10 mouse cellular contexts compared by ENCODE assay signal in the genomic region with DNA sequence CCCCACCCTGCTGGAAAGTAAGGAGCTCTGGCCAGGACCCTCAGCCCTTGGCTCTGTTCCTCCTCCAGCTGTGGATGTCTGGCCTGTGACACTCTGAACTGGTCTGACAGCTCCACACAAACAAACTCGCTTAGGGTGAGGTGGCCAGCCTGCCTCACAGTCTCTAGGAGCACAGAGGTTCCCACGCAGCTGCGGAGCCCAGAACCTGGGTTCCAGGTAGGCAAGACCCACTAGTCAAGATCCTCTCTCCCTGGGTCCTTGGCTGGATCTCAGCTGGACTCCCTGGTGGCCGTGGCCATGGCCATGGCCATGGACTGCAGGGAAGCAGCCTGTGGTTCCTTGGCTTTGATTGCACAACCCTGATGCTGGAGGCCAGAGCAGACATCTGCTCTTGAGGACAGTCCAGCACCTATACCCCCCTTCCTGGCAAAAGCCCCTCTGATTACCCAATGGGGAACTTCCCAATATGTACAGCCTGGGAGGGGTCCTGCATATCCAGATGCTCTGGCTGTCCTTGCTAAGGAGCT. TPM values are rescaled to one million over a fixed set of nuclear protein-coding genes. Genes with fewer than 3 reads are reported as not detected.
A peak's percentile ranks its signal among the peaks of the same experiment; 100 is the strongest.
DNase-seq lines count a peak whose midpoint lies in the region; ATAC-seq and TF ChIP-seq lines count a peak whose summit lies in the region.
"Had no signal": no experiment of that assay in that cellular context is flagged by ENCODE, and none has a peak within 500 bp of the region (broad histone marks: within the 10 kb centered on the region; RNA-seq: fewer than 3 reads in every experiment).

No protein-coding gene starts in this region.

- H3K4me3 ChIP-seq in intestine, embryonic 14.5 days (ENCODE audit: low read depth, low read length) = no peak overlapping the region
- no peak overlapping the region for H3K4me3 ChIP-seq in intestine, postnatal 0 days (ENCODE audit: low read depth, low read length)
- H3K4me3 ChIP-seq: midbrain, embryonic 15.5 days had no signal

- no peak overlapping the region for H3K4me2 ChIP-seq in intestine, embryonic 14.5 days (ENCODE audit: low read length)
- H3K4me2 ChIP-seq in intestine, postnatal 0 days (replicated peaks; ENCODE audit: low read depth) = no peak overlapping the region
- H3K4me2 ChIP-seq: midbrain, embryonic 15.5 days had no signal

- no peak for ATAC-seq in intestine, embryonic 14.5 days (replicated peaks; ENCODE audit: low FRiP score, low TSS enrichment, low read depth)
- no peak for ATAC-seq in intestine, postnatal 0 days
- ATAC-seq: midbrain, embryonic 15.5 days had no signal

- peaks cover 21% of the 10 kb centered on the region for H3K4me1 ChIP-seq in intestine, embryonic 14.5 days (replicated peaks; ENCODE audit: control insufficient read depth, insufficient read depth, low read length)
- H3K4me1 ChIP-seq in intestine, postnatal 0 days (replicated peaks; ENCODE audit: control insufficient read depth, insufficient read depth, low read length) = no peaks in the 10 kb centered on the region

- no peak for DNase-seq in intestine, embryonic 14.5 days (ENCODE audit: low spot score)
- DNase-seq in gastrocnemius, postnatal 14 days = peak; percentile 64
- DNase-seq in heart, postnatal 4 days = peak; percentile 72
- peak; percentile 68 for DNase-seq in lung, postnatal 36 days
- no peak for DNase-seq in frontal cortex, postnatal 25 days (ENCODE audit: low spot score in 2 of 2)
- DNase-seq in right cerebral cortex, postnatal 25 days = no peak
- no peak for DNase-seq in right cerebral cortex, postnatal 36 days (ENCODE audit: low spot score in 2 of 2)
- DNase-seq: right cerebral cortex, postnatal 4 days had no signal

- H3K27ac ChIP-seq in intestine, embryonic 14.5 days (ENCODE audit: low read depth) = peak overlapping the region; percentile 70; the same call in 1 of the 2 replicates
- no peak overlapping the region; the same call in 1 of the 2 replicates for H3K27ac ChIP-seq in intestine, postnatal 0 days (ENCODE audit: low read depth, low read length)
- H3K27ac ChIP-seq: midbrain, embryonic 15.5 days had no signal

- WGBS in intestine, embryonic 14.5 days = 75% methylated on average over 4 of the region's 4 CpGs
- whole genome bisulfite sequencing in intestine, postnatal 0 days = 57% methylated on average over 4 of the region's 4 CpGs

- no peak overlapping the region for H3K9ac ChIP-seq in intestine, embryonic 14.5 days (ENCODE audit: low read length)
- no peak overlapping the region for H3K9ac ChIP-seq in intestine, postnatal 0 days (ENCODE audit: low read depth, low read length)
- H3K9ac ChIP-seq: midbrain, embryonic 15.5 days had no signal

- no peak for TF ChIP-seq CTCF in intestine, postnatal 0 days (IDR thresholded peaks at IDR 0.05; ENCODE audit: low read depth)

- no peaks in the 10 kb centered on the region for H3K9me3 ChIP-seq in intestine, embryonic 14.5 days (ENCODE audit: control insufficient read depth, low read length)
- no peaks in the 10 kb centered on the region for H3K9me3 ChIP-seq in intestine, postnatal 0 days (ENCODE audit: control insufficient read depth)
- H3K9me3 ChIP-seq: midbrain, embryonic 15.5 days had no signal

- intact Hi-C loops in gastrocnemius, postnatal 14 days (cut with DNase I; ENCODE audit: low total_unique reads) = no loop called here

- H3K36me3 ChIP-seq in intestine, embryonic 14.5 days (ENCODE audit: control insufficient read depth, insufficient read depth, low read length) = no peaks in the 10 kb centered on the region
- H3K36me3 ChIP-seq in intestine, postnatal 0 days (ENCODE audit: control insufficient read depth, insufficient read depth) = no peaks in the 10 kb centered on the region
- H3K36me3 ChIP-seq: midbrain, embryonic 15.5 days had no signal

- no peaks in the 10 kb centered on the region for H3K27me3 ChIP-seq in intestine, embryonic 14.5 days (replicated peaks; ENCODE audit: control insufficient read depth, insufficient read depth, low read length)
- H3K27me3 ChIP-seq in intestine, postnatal 0 days (replicated peaks; ENCODE audit: control insufficient read depth, insufficient read depth, low read length) = no peaks in the 10 kb centered on the region
- H3K27me3 ChIP-seq: midbrain, embryonic 15.5 days had no signal

RNA-seq across cellular contexts. Expression of a gene that starts 5.8 kb away (rescaled TPM):
- 0.99 and 1.1 TPM in 2 replicates for polyA plus RNA-seq in intestine, embryonic 14.5 days (2014; fragmentation: Nextera tagmentation; extraction: Ambion mirVana)
- 0.53 and 0.63 TPM in 2 replicates for polyA plus RNA-seq in intestine, postnatal 0 days (2015; fragmentation: Nextera tagmentation; extraction: Ambion mirVana)
- 1 to 10 TPM; 5.0 to 5.9 TPM for total RNA-seq in gastrocnemius, postnatal 14 days (2021)
- 1 to 10 TPM; 1.7 to 3.2 TPM for total RNA-seq in heart, postnatal 4 days (2021)

Comparison
In these comparisons a context has a peak if more than half of its experiments do, and no peak if none do; other contexts are left out.
1. DNase-seq: peak in gastrocnemius, postnatal 14 days (single experiment), heart, postnatal 4 days (single experiment) and lung, postnatal 36 days (single experiment); none in intestine, embryonic 14.5 days (single experiment), frontal cortex, postnatal 25 days (0 of 2), right cerebral cortex, postnatal 25 days (single experiment) and right cerebral cortex, postnatal 36 days (0 of 2).